ENCODE assay signal across 10 mouse cellular contexts in the genomic region with DNA sequence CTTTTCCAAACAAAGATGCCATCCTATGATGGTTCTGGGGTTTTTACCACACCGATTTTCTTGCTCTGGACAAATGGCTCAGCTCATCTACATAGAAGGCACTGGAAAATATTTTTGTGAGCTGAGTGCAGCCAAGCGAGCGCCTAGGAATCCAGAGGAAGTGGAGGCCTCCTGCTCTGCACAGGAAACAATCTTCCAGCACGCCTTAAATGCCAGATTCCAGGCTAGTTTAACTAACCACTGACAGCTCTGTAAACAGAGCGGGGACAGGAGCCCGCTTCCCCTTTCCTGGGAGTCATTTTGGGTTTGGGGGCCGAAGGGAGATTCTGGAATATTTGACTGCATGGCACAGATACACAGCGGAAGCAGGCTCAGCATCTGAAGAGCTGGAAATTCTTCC.
DNase-seq lines count a peak whose midpoint lies in the region; ATAC-seq lines count a peak whose summit lies in the region.
"Had no signal": no experiment of that assay in that cellular context is flagged by ENCODE, and none has a peak within 500 bp of the region (broad histone marks: within the 10 kb centered on the region; RNA-seq: fewer than 3 reads in every experiment).

No protein-coding gene starts in this region.

- H3K4me2 ChIP-seq in hindbrain, embryonic 11.5 days (replicated peaks; ENCODE audit: low read depth, low read length): no peak overlapping the region
- H3K4me2 ChIP-seq in hindbrain, embryonic 14.5 days (replicated peaks): no peak overlapping the region
- no peak overlapping the region for H3K4me2 ChIP-seq in kidney, embryonic 16.5 days (replicated peaks; ENCODE audit: low read depth, low read length)

- H3K27me3 ChIP-seq in hindbrain, embryonic 11.5 days (ENCODE audit: control insufficient read depth, insufficient read depth, low read length): no peaks in the 10 kb centered on the region
- no peaks in the 10 kb centered on the region for H3K27me3 ChIP-seq in hindbrain, embryonic 14.5 days (ENCODE audit: control insufficient read depth, insufficient read depth, low read length)
- no peaks in the 10 kb centered on the region for H3K27me3 ChIP-seq in heart, embryonic 10.5 days (ENCODE audit: insufficient read depth, poor library complexity, severe bottlenecking)
- no peaks in the 10 kb centered on the region for H3K27me3 ChIP-seq in kidney, embryonic 16.5 days (ENCODE audit: insufficient read depth, low read length)

- DNase-seq in hindbrain, embryonic 11.5 days (ENCODE audit: low spot score): peak; percentile 19
- no peak for DNase-seq in hindbrain, embryonic 14.5 days (ENCODE audit: low spot score)
- DNase-seq in heart, embryonic 10.5 days (ENCODE audit: low spot score): no peak
- DNase-seq in retina, postnatal 1 day: peak; percentile 10
- DNase-seq in layer of hippocampus, adult 8-10 months (ENCODE audit: low spot score in 2 of 2): no peak
- no peak for DNase-seq in layer of hippocampus, postnatal 10 days (ENCODE audit: low spot score in 2 of 2)
- DNase-seq in frontal cortex, postnatal 25 days (ENCODE audit: low spot score in 2 of 2): no peak
- DNase-seq: cerebellum, adult 11-12 months; liver, postnatal 0 days had no signal

- H3K27ac ChIP-seq in hindbrain, embryonic 11.5 days (ENCODE audit: low read depth, low read length): no peak overlapping the region
- no peak overlapping the region for H3K27ac ChIP-seq in hindbrain, embryonic 14.5 days
- peak overlapping the region; percentile 82 for H3K27ac ChIP-seq in heart, embryonic 10.5 days
- peak overlapping the region; percentile 80 for H3K27ac ChIP-seq in kidney, embryonic 16.5 days (ENCODE audit: low read length)

- H3K9ac ChIP-seq in hindbrain, embryonic 11.5 days (ENCODE audit: low read depth, low read length): no peak overlapping the region
- no peak overlapping the region; the same call in 1 of the 2 replicates for H3K9ac ChIP-seq in hindbrain, embryonic 14.5 days
- 0 out of 2 replicates have a peak overlapping the region, but pooled peaks have one; percentile 9 for H3K9ac ChIP-seq in kidney, embryonic 16.5 days (replicated peaks; ENCODE audit: low read length)
- H3K9ac ChIP-seq: liver, postnatal 0 days had no signal

- 47% methylated on average over 8 of the region's 8 CpGs for WGBS in hindbrain, embryonic 11.5 days
- WGBS in hindbrain, embryonic 14.5 days: 50% methylated on average over 8 of the region's 8 CpGs
- WGBS in heart, embryonic 10.5 days: 24% methylated on average over 8 of the region's 8 CpGs
- WGBS in kidney, embryonic 16.5 days: 9% methylated on average over 8 of the region's 8 CpGs

- ATAC-seq in hindbrain, embryonic 11.5 days (ENCODE audit: low FRiP score): no peak
- no peak for ATAC-seq in hindbrain, embryonic 14.5 days (ENCODE audit: low FRiP score)
- ATAC-seq in kidney, embryonic 16.5 days (ENCODE audit: low FRiP score, low TSS enrichment): peak; percentile 61; the same call in 1 of the 2 replicates
- ATAC-seq: liver, postnatal 0 days had no signal

- no peaks in the 10 kb centered on the region for H3K36me3 ChIP-seq in hindbrain, embryonic 11.5 days (ENCODE audit: control insufficient read depth, insufficient read depth, low read length)
- no peaks in the 10 kb centered on the region for H3K36me3 ChIP-seq in hindbrain, embryonic 14.5 days (replicated peaks; ENCODE audit: control insufficient read depth, insufficient read depth)
- peaks cover 22% of the 10 kb centered on the region; the same call in 1 of the 2 replicates for H3K36me3 ChIP-seq in heart, embryonic 10.5 days
- no peaks in the 10 kb centered on the region for H3K36me3 ChIP-seq in kidney, embryonic 16.5 days (ENCODE audit: insufficient read depth, low read length)

- no peak overlapping the region for H3K4me3 ChIP-seq in hindbrain, embryonic 11.5 days (ENCODE audit: low read depth, low read length)
- no peak overlapping the region for H3K4me3 ChIP-seq in hindbrain, embryonic 14.5 days (replicated peaks; ENCODE audit: low read length)
- peak overlapping the region; percentile 36 for H3K4me3 ChIP-seq in heart, embryonic 10.5 days
- H3K4me3 ChIP-seq in kidney, embryonic 16.5 days (ENCODE audit: low read length): no peak overlapping the region; the same call in 1 of the 2 replicates

- 0 out of 2 replicates have a peak, but pooled peaks cover 4% of the 10 kb centered on the region for H3K4me1 ChIP-seq in hindbrain, embryonic 11.5 days (replicated peaks; ENCODE audit: control insufficient read depth, insufficient read depth, low read length)
- 0 out of 2 replicates have a peak, but pooled peaks cover 3% of the 10 kb centered on the region for H3K4me1 ChIP-seq in hindbrain, embryonic 14.5 days (replicated peaks; ENCODE audit: control insufficient read depth, insufficient read depth, low read length)
- H3K4me1 ChIP-seq in heart, embryonic 10.5 days: peaks cover 40% of the 10 kb centered on the region
- peaks cover 26% of the 10 kb centered on the region for H3K4me1 ChIP-seq in kidney, embryonic 16.5 days (ENCODE audit: insufficient read depth, low read length)

- no peaks in the 10 kb centered on the region for H3K9me3 ChIP-seq in hindbrain, embryonic 11.5 days (ENCODE audit: control insufficient read depth, low read length)
- H3K9me3 ChIP-seq in hindbrain, embryonic 14.5 days (ENCODE audit: control insufficient read depth, low read length): no peaks in the 10 kb centered on the region
- H3K9me3 ChIP-seq in heart, embryonic 10.5 days: no peaks in the 10 kb centered on the region
- no peaks in the 10 kb centered on the region for H3K9me3 ChIP-seq in kidney, embryonic 16.5 days (ENCODE audit: low read length)

Comparison
In these comparisons a context has a peak if more than half of its experiments do, and no peak if none do; other contexts are left out.
1. DNase-seq: peak in hindbrain, embryonic 11.5 days (single experiment) and retina, postnatal 1 day (single experiment); none in hindbrain, embryonic 14.5 days (single experiment), heart, embryonic 10.5 days (single experiment), layer of hippocampus, adult 8-10 months (0 of 2), layer of hippocampus, postnatal 10 days (0 of 2) and frontal cortex, postnatal 25 days (0 of 2).
2. H3K27ac ChIP-seq: peak in heart, embryonic 10.5 days (single experiment) and kidney, embryonic 16.5 days (single experiment); none in hindbrain, embryonic 11.5 days (single experiment) and hindbrain, embryonic 14.5 days (single experiment).